Mouse (Mus musculus): Measurements from ENCODE around the gene Fbxo40. TPM values are rescaled to one million over a fixed set of nuclear protein-coding genes. Genes with fewer than 3 reads are reported as not detected.

Fbxo40 gene
- total and polyA plus RNA-seq, 2 experiments from 2014 or later: 19.4 to 86.4 TPM

GRCm38 (mm10) chr16:36931381-36931780, 58.9 kb downstream of the Fbxo40 start:
- Histone ChIP-seq H3K4me3 (ENCODE audit: low read depth, low read length) (no peak overlapping the region), H3K36me3 (replicated peaks; ENCODE audit: control insufficient read depth, insufficient read depth, low read length) (peaks cover 66% of the 10 kb centered on the region), H3K27ac (ENCODE audit: low read depth) (no peak overlapping the region), H3K27me3 (ENCODE audit: control insufficient read depth, insufficient read depth, low read length) (no peaks in the 10 kb centered on the region), H3K4me1 (ENCODE audit: control insufficient read depth, insufficient read depth) (peaks cover 10% of the 10 kb centered on the region; the same call in 1 of the 2 replicates), H3K4me2 (ENCODE audit: low read depth, low read length) (no peak overlapping the region), H3K9me3 (replicated peaks; ENCODE audit: control insufficient read depth, low read length) (no peaks in the 10 kb centered on the region), H3K9ac (replicated peaks; ENCODE audit: low read depth, low read length) (no peak overlapping the region)
- TF ChIP-seq EP300 (IDR thresholded peaks at IDR 0.05; ENCODE audit: low read depth) (no peak), CTCF (IDR thresholded peaks at IDR 0.05; ENCODE audit: low read depth) (no peak)
- DNase-seq (ENCODE audit: low spot score): no peak
- 79% methylated on average over 10 of the region's 10 CpGs for WGBS
- no peak for ATAC-seq (ENCODE audit: insufficient read depth, low read depth)

DNA sequence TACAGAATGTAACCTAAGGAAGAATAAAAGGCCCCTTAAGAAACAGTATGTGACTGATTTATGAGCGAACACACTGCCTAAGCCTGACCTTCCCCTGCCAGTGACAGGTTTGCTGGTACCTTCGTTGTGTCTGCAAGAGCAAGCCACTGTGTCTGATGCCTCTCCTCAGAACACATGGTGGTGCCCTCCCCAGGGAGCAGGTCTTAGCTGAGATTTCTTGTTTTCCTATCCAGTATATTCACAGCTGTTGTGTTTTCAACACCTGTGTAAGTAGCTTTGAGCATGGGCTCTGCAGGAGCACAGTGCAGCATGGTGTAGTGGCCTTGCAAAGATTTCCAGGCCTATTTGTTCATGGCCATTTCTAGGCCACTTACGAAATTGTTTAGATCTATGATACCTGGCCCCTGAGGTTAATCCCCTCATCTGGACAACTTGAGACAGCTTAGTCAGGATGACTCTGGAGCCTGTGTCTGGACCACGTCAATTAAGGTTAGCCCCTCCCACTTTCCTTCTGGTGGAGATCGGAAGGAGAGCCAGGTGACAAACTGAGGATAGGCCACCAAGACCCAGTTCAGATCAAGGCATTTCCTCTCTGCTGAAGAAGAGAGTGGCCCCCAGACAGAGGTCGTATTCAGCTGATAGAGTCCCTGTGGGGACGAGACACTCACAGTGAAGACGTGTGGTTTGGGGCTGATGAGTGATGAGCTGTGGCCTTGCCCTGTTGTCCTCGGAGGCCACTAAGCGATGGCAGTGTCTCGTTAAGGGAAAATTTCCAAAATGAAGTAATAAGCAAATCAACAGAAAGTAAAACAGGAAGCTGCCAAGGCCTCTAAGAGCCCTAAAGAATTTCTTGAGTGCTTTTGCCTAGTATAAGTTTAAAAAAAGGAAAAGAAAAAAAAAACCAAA, 59.8 kb downstream of the Fbxo40 start:
- H3K36me3 ChIP-seq (replicated peaks; ENCODE audit: control insufficient read depth, insufficient read depth, low read length): peaks cover 75% of the 10 kb centered on the region
- H3K4me3 ChIP-seq (ENCODE audit: low read depth, low read length): no peak overlapping the region
- peaks cover 10% of the 10 kb centered on the region; the same call in 1 of the 2 replicates for H3K4me1 ChIP-seq (ENCODE audit: control insufficient read depth, insufficient read depth)
- 60% methylated on average over 11 of the region's 11 CpGs for WGBS
- H3K9me3 ChIP-seq (replicated peaks; ENCODE audit: control insufficient read depth, low read length): no peaks in the 10 kb centered on the region
- H3K4me2 ChIP-seq (ENCODE audit: low read depth, low read length): no peak overlapping the region
- no peak for DNase-seq (ENCODE audit: low spot score)
- TF ChIP-seq EP300 (IDR thresholded peaks at IDR 0.05; ENCODE audit: low read depth): no peak
- no peak for TF ChIP-seq CTCF (IDR thresholded peaks at IDR 0.05; ENCODE audit: low read depth)
- no peak for ATAC-seq (ENCODE audit: insufficient read depth, low read depth)
- no peak overlapping the region for H3K9ac ChIP-seq (replicated peaks; ENCODE audit: low read depth, low read length)
- H3K27ac ChIP-seq (ENCODE audit: low read depth): no peak overlapping the region
- H3K27me3 ChIP-seq (ENCODE audit: control insufficient read depth, insufficient read depth, low read length): no peaks in the 10 kb centered on the region

- H3K4me3 ChIP-seq (ENCODE audit: low read depth, low read length): no peak overlapping the region
- TF ChIP-seq CTCF (IDR thresholded peaks at IDR 0.05; ENCODE audit: low read depth) (no peak), EP300 (IDR thresholded peaks at IDR 0.05; ENCODE audit: low read depth) (no peak)
- no peaks in the 10 kb centered on the region for H3K9me3 ChIP-seq (replicated peaks; ENCODE audit: control insufficient read depth, low read length)
- no peak overlapping the region for H3K9ac ChIP-seq (replicated peaks; ENCODE audit: low read depth, low read length)
- 94% methylated on average over 7 of the region's 7 CpGs for WGBS
- H3K27me3 ChIP-seq (ENCODE audit: control insufficient read depth, insufficient read depth, low read length): no peaks in the 10 kb centered on the region
- DNase-seq (ENCODE audit: low spot score) (no peak), ATAC-seq (ENCODE audit: insufficient read depth, low read depth) (no peak)
- H3K36me3 ChIP-seq (replicated peaks; ENCODE audit: control insufficient read depth, insufficient read depth, low read length): peaks cover 88% of the 10 kb centered on the region
- peaks cover 7% of the 10 kb centered on the region; the same call in 1 of the 2 replicates for H3K4me1 ChIP-seq (ENCODE audit: control insufficient read depth, insufficient read depth)
- H3K27ac ChIP-seq (ENCODE audit: low read depth): no peak overlapping the region
- H3K4me2 ChIP-seq (ENCODE audit: low read depth, low read length): no peak overlapping the region
These were observed 61.1 kb downstream of the Fbxo40 start for GRCm38 (mm10) chr16:36929216-36929615.

- H3K27ac ChIP-seq (ENCODE audit: low read depth): no peak overlapping the region
- H3K9me3 ChIP-seq (replicated peaks; ENCODE audit: control insufficient read depth, low read length): no peaks in the 10 kb centered on the region
- H3K4me2 ChIP-seq (ENCODE audit: low read depth, low read length): no peak overlapping the region
- DNase-seq (ENCODE audit: low spot score) (no peak), ATAC-seq (ENCODE audit: insufficient read depth, low read depth) (no peak)
- 88% methylated on average over 8 of the region's 8 CpGs for WGBS
- no peaks in the 10 kb centered on the region for H3K27me3 ChIP-seq (ENCODE audit: control insufficient read depth, insufficient read depth, low read length)
- no peaks in the 10 kb centered on the region for H3K4me1 ChIP-seq (ENCODE audit: control insufficient read depth, insufficient read depth)
- TF ChIP-seq EP300 (IDR thresholded peaks at IDR 0.05; ENCODE audit: low read depth): no peak
- no peak for TF ChIP-seq CTCF (IDR thresholded peaks at IDR 0.05; ENCODE audit: low read depth)
- peaks cover 92% of the 10 kb centered on the region for H3K36me3 ChIP-seq (replicated peaks; ENCODE audit: control insufficient read depth, insufficient read depth, low read length)
- H3K4me3 ChIP-seq (ENCODE audit: low read depth, low read length): no peak overlapping the region
- H3K9ac ChIP-seq (replicated peaks; ENCODE audit: low read depth, low read length): no peak overlapping the region
These were observed 62.2 kb downstream of the Fbxo40 start for GRCm38 (mm10) chr16:36928106-36928500.

DNA sequence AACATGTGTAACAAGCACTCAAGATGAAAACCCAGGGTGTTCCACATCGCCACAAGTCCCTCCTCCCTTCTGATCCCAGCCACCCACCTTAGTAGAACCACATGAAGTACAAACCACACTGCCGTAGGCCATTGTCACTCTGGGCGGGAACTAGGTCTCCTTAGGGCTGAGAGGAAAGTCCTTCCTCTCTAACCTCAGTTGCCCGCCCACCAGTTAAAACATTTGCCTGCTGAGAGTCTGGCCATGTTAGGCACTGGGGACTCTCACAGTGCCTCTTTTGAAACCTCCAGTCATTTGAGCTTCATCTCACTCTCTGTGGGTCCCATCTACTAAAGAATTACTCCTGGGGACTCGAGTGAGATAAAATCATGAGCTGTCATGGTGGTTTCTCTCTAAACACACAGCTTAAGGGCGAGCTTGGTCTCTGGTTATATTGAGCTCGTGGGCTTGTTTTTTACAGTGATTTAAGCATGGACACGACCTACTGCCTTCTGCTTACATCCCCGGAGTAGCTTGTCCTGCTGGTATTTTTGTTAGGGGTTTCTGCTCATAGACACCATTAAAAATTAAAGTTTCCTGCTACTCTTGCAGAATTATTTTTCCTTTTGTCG, 62.7 kb downstream of the Fbxo40 start:
- ATAC-seq (ENCODE audit: insufficient read depth, low read depth) (no peak), DNase-seq (ENCODE audit: low spot score) (no peak)
- WGBS: 82% methylated on average over 10 of the region's 10 CpGs
- Histone ChIP-seq H3K9ac (replicated peaks; ENCODE audit: low read depth, low read length) (no peak overlapping the region), H3K4me3 (ENCODE audit: low read depth, low read length) (no peak overlapping the region), H3K4me2 (ENCODE audit: low read depth, low read length) (no peak overlapping the region), H3K36me3 (replicated peaks; ENCODE audit: control insufficient read depth, insufficient read depth, low read length) (peaks cover 92% of the 10 kb centered on the region), H3K27me3 (ENCODE audit: control insufficient read depth, insufficient read depth, low read length) (no peaks in the 10 kb centered on the region), H3K27ac (ENCODE audit: low read depth) (no peak overlapping the region), H3K4me1 (ENCODE audit: control insufficient read depth, insufficient read depth) (no peaks in the 10 kb centered on the region), H3K9me3 (replicated peaks; ENCODE audit: control insufficient read depth, low read length) (no peaks in the 10 kb centered on the region)
- TF ChIP-seq EP300 (IDR thresholded peaks at IDR 0.05; ENCODE audit: low read depth) (no peak), CTCF (IDR thresholded peaks at IDR 0.05; ENCODE audit: low read depth) (no peak)

Measured in heart, postnatal 0 days (tissue).